Mouse (Mus musculus) kidney, postnatal 36 days (tissue): ENCODE measurements around the gene Cox19.

ENCODE experiments used
- DNase-seq, 2 experiments: peaks; one replicate each; pipeline ENCODE4 v3.0.0; 2021 to 2022; ENCODE audit warnings: mixed read lengths in 2 of 2

The Cox19 gene

GRCm38 (mm10) chr5:139326986-139327633, 24.1 kb downstream of the Cox19 start:
- no peak for DNase-seq

GRCm38 (mm10) chr5:139326111-139326696, 25.0 kb downstream of the Cox19 start:
- DNase-seq, result no peak

- peak in 1 of 2 experiments; percentile 80 for DNase-seq
Observed at GRCm38 (mm10) chr5:139325395-139325966, 25.7 kb downstream of the Cox19 start, which contains the start of gene Adap1. Adap1 (minus strand) TSS chr5:139325622.

- DNase-seq, result peak in 1 of 2 experiments; percentile 64
Observed at GRCm38 (mm10) chr5:139324691-139325394, 26.4 kb downstream of the Cox19 start.

GRCm38 (mm10) chr5:139324045-139324491, 27.1 kb downstream of the Cox19 start:
- DNase-seq, result peak in 1 of 2 experiments; percentile 61

- DNase-seq, result peak; percentile 64 to 78
Observed at GRCm38 (mm10) chr5:139323260-139323924, 27.8 kb downstream of the Cox19 start.

- no peak for DNase-seq
Observed at GRCm38 (mm10) chr5:139321331-139321730, 29.9 kb downstream of the Cox19 start.

- DNase-seq, result peak; percentile 75 to 76
Observed at GRCm38 (mm10) chr5:139320424-139320823, 30.8 kb downstream of the Cox19 start.

- DNase-seq, result peak in 1 of 2 experiments; percentile 41
Observed at GRCm38 (mm10) chr5:139317751-139318504, 33.3 kb downstream of the Cox19 start.

- DNase-seq, result peak; percentile 96 to 97
Observed at GRCm38 (mm10) chr5:139316982-139317675, 34.1 kb downstream of the Cox19 start.

GRCm38 (mm10) chr5:139314941-139315642, 36.1 kb downstream of the Cox19 start:
- DNase-seq, result peak; percentile 55 to 78

GRCm38 (mm10) chr5:139313536-139313935, 37.7 kb downstream of the Cox19 start:
- DNase-seq, result peak; percentile 49 to 59

GRCm38 (mm10) chr5:139311822-139312221, 39.4 kb downstream of the Cox19 start:
- no peak for DNase-seq

- DNase-seq, result no peak
Observed at GRCm38 (mm10) chr5:139310477-139310876, 40.7 kb downstream of the Cox19 start.

- no peak for DNase-seq
Observed at GRCm38 (mm10) chr5:139309946-139310345, 41.3 kb downstream of the Cox19 start.

GRCm38 (mm10) chr5:139303646-139304061, 47.6 kb downstream of the Cox19 start:
- peak in 1 of 2 experiments; percentile 35 for DNase-seq

- no peak for DNase-seq
Observed at GRCm38 (mm10) chr5:139302101-139302500, 49.1 kb downstream of the Cox19 start.

- no peak for DNase-seq
Observed at GRCm38 (mm10) chr5:139297745-139298144, 53.5 kb downstream of the Cox19 start.

- no peak for DNase-seq
Observed at GRCm38 (mm10) chr5:139297092-139297491, 54.1 kb downstream of the Cox19 start.

GRCm38 (mm10) chr5:139294089-139294488, 57.1 kb downstream of the Cox19 start:
- DNase-seq, result no peak
